Mouse (Mus musculus): ENCODE measurements around the gene Fibcd1. TPM values are rescaled to one million over a fixed set of nuclear protein-coding genes. Genes with fewer than 3 reads are reported as not detected.

The Fibcd1 gene
- polyA plus RNA-seq, 1 experiment, result 1.1 TPM

DNA sequence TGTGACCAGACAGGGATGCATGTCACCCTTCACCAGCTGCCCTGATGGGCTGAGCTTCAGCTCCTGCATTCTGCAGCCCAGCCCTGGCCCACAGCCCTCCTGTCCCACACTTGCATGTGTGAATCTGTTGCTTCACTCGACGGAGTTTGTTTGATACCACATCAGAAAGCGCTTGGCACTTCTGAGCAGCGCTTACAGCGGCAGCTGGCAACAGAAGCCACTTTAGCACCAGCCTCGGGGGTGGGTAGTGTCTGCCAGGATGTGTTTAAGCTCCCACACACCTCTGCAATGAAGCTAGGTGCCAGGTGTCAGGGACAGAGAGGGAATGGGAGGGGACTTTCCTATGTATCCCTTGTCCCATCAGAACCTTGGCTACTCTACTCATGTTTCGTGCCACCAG is 31.1 kb downstream of the Fibcd1 start:
- no peak overlapping the region for H3ac ChIP-seq (ENCODE audit: control insufficient read depth, insufficient read length, low read depth)
- TF ChIP-seq MYOD1 (IDR thresholded peaks at IDR 0.05; ENCODE audit: control insufficient read depth, insufficient read length, low read depth) (no peak), CEBPB (IDR thresholded peaks at IDR 0.05; ENCODE audit: low read depth) (no peak), MYOG (IDR thresholded peaks at IDR 0.05; ENCODE audit: control insufficient read depth, extremely low read depth, insufficient read length) (no peak), FOSL1 (IDR thresholded peaks at IDR 0.05; ENCODE audit: insufficient read depth, low read length, poor library complexity, severe bottlenecking) (no peak), CTCF (IDR thresholded peaks at IDR 0.05; ENCODE audit: control insufficient read depth, insufficient read depth, insufficient read length) (no peak), USF1 (IDR thresholded peaks at IDR 0.05; ENCODE audit: low read depth) (no peak), MAX (IDR thresholded peaks at IDR 0.05) (no peak)
- H3K27me3 ChIP-seq (ENCODE audit: control insufficient read depth, insufficient read depth, insufficient read length), result no peaks in the 10 kb centered on the region
- no peaks in the 10 kb centered on the region for H3K36me3 ChIP-seq (ENCODE audit: control insufficient read depth, insufficient read depth)
- no peak overlapping the region for H3K4me3 ChIP-seq (ENCODE audit: insufficient read depth, poor library complexity, severe bottlenecking)
- peaks cover 2% of the 10 kb centered on the region for H3K79me3 ChIP-seq (ENCODE audit: low read depth)
- peaks cover 7% of the 10 kb centered on the region for H3K79me2 ChIP-seq (ENCODE audit: control insufficient read depth, insufficient read depth)

- no peak for TF ChIP-seq MAX (IDR thresholded peaks at IDR 0.05)
- no peak for TF ChIP-seq MYOG (IDR thresholded peaks at IDR 0.05; ENCODE audit: control insufficient read depth, extremely low read depth, insufficient read length)
- TF ChIP-seq FOSL1 (IDR thresholded peaks at IDR 0.05; ENCODE audit: insufficient read depth, low read length, poor library complexity, severe bottlenecking), result no peak
- no peak for TF ChIP-seq USF1 (IDR thresholded peaks at IDR 0.05; ENCODE audit: low read depth)
- TF ChIP-seq CTCF (IDR thresholded peaks at IDR 0.05; ENCODE audit: control insufficient read depth, insufficient read depth, insufficient read length), result no peak
- no peak for TF ChIP-seq MYOD1 (IDR thresholded peaks at IDR 0.05; ENCODE audit: control insufficient read depth, insufficient read length, low read depth)
- Histone ChIP-seq H3K79me2 (ENCODE audit: control insufficient read depth, insufficient read depth) (peaks cover 17% of the 10 kb centered on the region), H3ac (ENCODE audit: control insufficient read depth, insufficient read length, low read depth) (no peak overlapping the region), H3K79me3 (ENCODE audit: low read depth) (peaks cover 4% of the 10 kb centered on the region), H3K4me3 (ENCODE audit: insufficient read depth, poor library complexity, severe bottlenecking) (no peak overlapping the region), H3K36me3 (ENCODE audit: control insufficient read depth, insufficient read depth) (no peaks in the 10 kb centered on the region), H3K27me3 (ENCODE audit: control insufficient read depth, insufficient read depth, insufficient read length) (no peaks in the 10 kb centered on the region)
These were observed 32.2 kb downstream of the Fibcd1 start for GRCm38 (mm10) chr2:31813641-31814040.

- Histone ChIP-seq H3K27me3 (ENCODE audit: control insufficient read depth, insufficient read depth, insufficient read length) (no peaks in the 10 kb centered on the region), H3K4me3 (ENCODE audit: insufficient read depth, poor library complexity, severe bottlenecking) (peak overlapping the region; percentile 40), H3K36me3 (ENCODE audit: control insufficient read depth, insufficient read depth) (no peaks in the 10 kb centered on the region), H3ac (ENCODE audit: control insufficient read depth, insufficient read length, low read depth) (peak overlapping the region; percentile 7), H3K79me3 (ENCODE audit: low read depth) (peaks cover 6% of the 10 kb centered on the region), H3K79me2 (ENCODE audit: control insufficient read depth, insufficient read depth) (peaks cover 29% of the 10 kb centered on the region)
- no peak for TF ChIP-seq CEBPB (IDR thresholded peaks at IDR 0.05; ENCODE audit: low read depth)
- TF ChIP-seq CTCF (IDR thresholded peaks at IDR 0.05; ENCODE audit: control insufficient read depth, insufficient read depth, insufficient read length), result no peak
- peak; percentile 12 for TF ChIP-seq MAX (IDR thresholded peaks at IDR 0.05)
- peak; percentile 67 for TF ChIP-seq MYOD1 (IDR thresholded peaks at IDR 0.05; ENCODE audit: control insufficient read depth, insufficient read length, low read depth)
- TF ChIP-seq USF1 (IDR thresholded peaks at IDR 0.05; ENCODE audit: low read depth), result no peak
- TF ChIP-seq FOSL1 (IDR thresholded peaks at IDR 0.05; ENCODE audit: insufficient read depth, low read length, poor library complexity, severe bottlenecking), result peak; percentile 75
These were observed 34.5 kb downstream of the Fibcd1 start for GRCm38 (mm10) chr2:31811086-31811958.

GRCm38 (mm10) chr2:31810444-31810843 is 35.4 kb downstream of the Fibcd1 start, which contains the start of gene Qrfp:
Gene Qrfp, minus strand, starts transcription at chr2:31810580.
- Histone ChIP-seq H3K79me3 (ENCODE audit: low read depth) (peaks cover 6% of the 10 kb centered on the region), H3K27me3 (ENCODE audit: control insufficient read depth, insufficient read depth, insufficient read length) (no peaks in the 10 kb centered on the region), H3K36me3 (ENCODE audit: control insufficient read depth, insufficient read depth) (no peaks in the 10 kb centered on the region), H3K79me2 (ENCODE audit: control insufficient read depth, insufficient read depth) (peaks cover 29% of the 10 kb centered on the region), H3K4me3 (ENCODE audit: insufficient read depth, poor library complexity, severe bottlenecking) (peak within 1 kb of the TSS; percentile 40), H3ac (ENCODE audit: control insufficient read depth, insufficient read length, low read depth) (peak within 1 kb of the TSS; percentile 44)
- TF ChIP-seq FOSL1 (IDR thresholded peaks at IDR 0.05; ENCODE audit: insufficient read depth, low read length, poor library complexity, severe bottlenecking) (no peak), CEBPB (IDR thresholded peaks at IDR 0.05; ENCODE audit: low read depth) (no peak), MYOG (IDR thresholded peaks at IDR 0.05; ENCODE audit: control insufficient read depth, extremely low read depth, insufficient read length) (no peak), CTCF (IDR thresholded peaks at IDR 0.05; ENCODE audit: control insufficient read depth, insufficient read depth, insufficient read length) (no peak), MAX (IDR thresholded peaks at IDR 0.05) (no peak), USF1 (IDR thresholded peaks at IDR 0.05; ENCODE audit: low read depth) (no peak), MYOD1 (IDR thresholded peaks at IDR 0.05; ENCODE audit: control insufficient read depth, insufficient read length, low read depth) (no peak)

DNA sequence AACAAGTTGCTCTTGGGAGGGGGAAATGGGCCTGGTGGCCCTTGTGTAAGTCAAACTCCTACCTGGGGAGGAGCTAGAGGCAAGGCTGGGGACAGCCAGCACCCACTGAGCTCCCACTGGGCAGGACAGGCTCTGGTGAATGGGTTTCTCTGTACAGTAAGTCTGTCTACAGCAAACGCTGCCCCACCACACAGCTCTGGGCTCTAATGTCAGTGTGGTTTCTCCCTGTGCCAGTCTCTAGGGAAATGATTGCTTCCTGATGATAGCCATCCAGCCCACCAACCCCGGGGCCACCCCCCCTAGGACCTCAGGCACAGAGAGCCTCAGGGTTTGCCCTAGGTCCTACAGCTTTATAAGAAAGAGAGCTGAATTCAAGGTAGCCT is 36.5 kb downstream of the Fibcd1 start:
- Histone ChIP-seq H3K79me2 (ENCODE audit: control insufficient read depth, insufficient read depth) (peaks cover 29% of the 10 kb centered on the region), H3K4me3 (ENCODE audit: insufficient read depth, poor library complexity, severe bottlenecking) (peak overlapping the region; percentile 40), H3K27me3 (ENCODE audit: control insufficient read depth, insufficient read depth, insufficient read length) (no peaks in the 10 kb centered on the region), H3K36me3 (ENCODE audit: control insufficient read depth, insufficient read depth) (peaks cover 3% of the 10 kb centered on the region), H3ac (ENCODE audit: control insufficient read depth, insufficient read length, low read depth) (peak overlapping the region; percentile 28), H3K79me3 (ENCODE audit: low read depth) (peaks cover 6% of the 10 kb centered on the region)
- TF ChIP-seq MAX (IDR thresholded peaks at IDR 0.05), result no peak
- no peak for TF ChIP-seq FOSL1 (IDR thresholded peaks at IDR 0.05; ENCODE audit: insufficient read depth, low read length, poor library complexity, severe bottlenecking)
- no peak for TF ChIP-seq CTCF (IDR thresholded peaks at IDR 0.05; ENCODE audit: control insufficient read depth, insufficient read depth, insufficient read length)
- TF ChIP-seq MYOD1 (IDR thresholded peaks at IDR 0.05; ENCODE audit: control insufficient read depth, insufficient read length, low read depth), result no peak
- no peak for TF ChIP-seq MYOG (IDR thresholded peaks at IDR 0.05; ENCODE audit: control insufficient read depth, extremely low read depth, insufficient read length)
- no peak for TF ChIP-seq USF1 (IDR thresholded peaks at IDR 0.05; ENCODE audit: low read depth)
